ENCODE assay signal across 9 mouse cellular contexts in the genomic region with DNA sequence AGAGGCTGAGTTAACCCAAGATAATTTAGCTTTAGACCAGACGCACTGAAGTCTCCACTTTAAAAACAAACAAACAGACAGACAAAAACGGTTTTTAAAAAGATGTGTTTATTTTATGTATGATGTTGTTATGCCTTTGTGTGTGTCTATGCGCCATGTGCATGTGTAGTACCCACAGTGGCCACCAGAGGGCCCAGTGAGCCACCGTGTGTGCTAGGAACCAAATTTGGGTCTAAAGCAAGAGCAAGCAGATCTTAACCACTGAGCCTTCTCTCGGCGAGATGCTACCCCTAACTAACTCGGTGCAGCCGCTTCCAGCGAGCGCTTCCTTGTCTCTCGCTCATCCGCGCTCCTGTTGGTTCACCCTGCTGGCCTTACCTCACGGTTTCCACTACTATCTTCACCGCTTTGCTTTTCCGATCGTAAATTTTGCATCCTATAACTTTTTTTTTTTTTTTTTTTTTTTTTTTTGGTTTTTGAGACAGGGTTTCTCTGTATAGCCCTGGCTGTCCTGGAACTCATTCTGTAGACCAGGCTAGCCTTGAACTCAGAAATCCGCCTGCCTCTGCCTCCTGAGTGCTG.
DNase-seq lines count a peak whose midpoint lies in the region; ATAC-seq and TF ChIP-seq lines count a peak whose summit lies in the region.
"Had no signal": no experiment of that assay in that cellular context is flagged by ENCODE, and none has a peak within 500 bp of the region (broad histone marks: within the 10 kb centered on the region; RNA-seq: fewer than 3 reads in every experiment).

No protein-coding gene starts in this region.

- H3K4me3 ChIP-seq in heart, embryonic 11.5 days (ENCODE audit: low read depth, low read length) = no peak overlapping the region
- H3K4me3 ChIP-seq in bone marrow macrophage, adult 2 months (ENCODE audit: insufficient read depth, low read length) = no peak overlapping the region
- no peak overlapping the region for H3K4me3 ChIP-seq in liver, postnatal 0 days (ENCODE audit: low read depth, low read length)
- peak overlapping the region; percentile 68 for H3K4me3 ChIP-seq in testis, adult 2 months (ENCODE audit: control insufficient read depth, low read depth, low read length)
- H3K4me3 ChIP-seq: embryonic facial prominence, embryonic 13.5 days had no signal

- no peaks in the 10 kb centered on the region for H3K4me1 ChIP-seq in heart, embryonic 11.5 days (ENCODE audit: control insufficient read depth, insufficient read depth, low read length)
- no peaks in the 10 kb centered on the region for H3K4me1 ChIP-seq in bone marrow macrophage, adult 2 months (ENCODE audit: control insufficient read depth, insufficient read depth, low read length)
- H3K4me1 ChIP-seq in liver, postnatal 0 days (ENCODE audit: insufficient read depth) = no peaks in the 10 kb centered on the region
- H3K4me1 ChIP-seq in testis, adult 2 months (ENCODE audit: control insufficient read depth, insufficient read depth, low read length) = peaks cover 2% of the 10 kb centered on the region; the same call in 1 of the 2 replicates
- H3K4me1 ChIP-seq: embryonic facial prominence, embryonic 13.5 days had no signal

- no peaks in the 10 kb centered on the region for H3K9me3 ChIP-seq in heart, embryonic 11.5 days (replicated peaks; ENCODE audit: control insufficient read depth, low read length)
- no peaks in the 10 kb centered on the region; the same call in 1 of the 2 replicates for H3K9me3 ChIP-seq in liver, postnatal 0 days (ENCODE audit: low read length)

- no peak overlapping the region for H3K4me2 ChIP-seq in heart, embryonic 11.5 days
- H3K4me2 ChIP-seq in liver, postnatal 0 days (ENCODE audit: low read depth, low read length) = no peak overlapping the region
- H3K4me2 ChIP-seq: embryonic facial prominence, embryonic 13.5 days had no signal

- peak; percentile 7 to 42 for DNase-seq in heart, postnatal 10 days
- peak; percentile 82 for DNase-seq in liver, postnatal 0 days
- no peak for DNase-seq in layer of hippocampus, adult 18-20 months (ENCODE audit: low spot score in 2 of 2)
- DNase-seq in left cerebral cortex, postnatal 14 days (ENCODE audit: low spot score in 2 of 2) = no peak

- no peak for TF ChIP-seq EP300 in liver, postnatal 0 days (IDR thresholded peaks at IDR 0.05; ENCODE audit: low read depth)

- no peak for TF ChIP-seq POLR2A in bone marrow macrophage, adult 2 months (IDR thresholded peaks at IDR 0.05; ENCODE audit: borderline replicate concordance, low read depth, low read length)
- TF ChIP-seq POLR2A in testis, adult 2 months (IDR thresholded peaks at IDR 0.05; ENCODE audit: control insufficient read depth, low read depth, low read length) = no peak

- no peak overlapping the region for H3K9ac ChIP-seq in heart, embryonic 11.5 days (ENCODE audit: low read depth, low read length)
- H3K9ac ChIP-seq in liver, postnatal 0 days (replicated peaks) = no peak overlapping the region
- H3K9ac ChIP-seq: embryonic facial prominence, embryonic 13.5 days had no signal

- TF ChIP-seq CTCF in bone marrow macrophage, adult 2 months (IDR thresholded peaks at IDR 0.05; ENCODE audit: low read depth, low read length) = peak; percentile 77
- TF ChIP-seq CTCF in liver, postnatal 0 days (IDR thresholded peaks at IDR 0.05; ENCODE audit: low read depth) = peak; percentile 96
- TF ChIP-seq CTCF in testis, adult 2 months (IDR thresholded peaks at IDR 0.05; ENCODE audit: control insufficient read depth, insufficient read depth, insufficient replicate concordance, low read depth, low read length) = peak; percentile 99

- no peaks in the 10 kb centered on the region for H3K27me3 ChIP-seq in heart, embryonic 11.5 days (ENCODE audit: control insufficient read depth, insufficient read depth, low read length)
- no peaks in the 10 kb centered on the region for H3K27me3 ChIP-seq in liver, postnatal 0 days (ENCODE audit: insufficient read depth, low read length)
- H3K27me3 ChIP-seq in testis, adult 2 months (ENCODE audit: control insufficient read depth, insufficient read depth, low read length) = no peaks in the 10 kb centered on the region
- H3K27me3 ChIP-seq: embryonic facial prominence, embryonic 13.5 days had no signal

- no peaks in the 10 kb centered on the region for H3K36me3 ChIP-seq in heart, embryonic 11.5 days (ENCODE audit: control insufficient read depth, insufficient read depth, low read length)
- H3K36me3 ChIP-seq in liver, postnatal 0 days (replicated peaks; ENCODE audit: insufficient read depth, low read length) = no peaks in the 10 kb centered on the region
- H3K36me3 ChIP-seq in testis, adult 2 months (ENCODE audit: control insufficient read depth, insufficient read depth, low read length) = no peaks in the 10 kb centered on the region
- H3K36me3 ChIP-seq: embryonic facial prominence, embryonic 13.5 days had no signal

- ATAC-seq in heart, embryonic 11.5 days (replicated peaks; ENCODE audit: insufficient number of reproducible peaks, low FRiP score, low TSS enrichment) = no peak
- peak; percentile 62 for ATAC-seq in CD4-positive, CD25-positive, alpha-beta regulatory T cell, adult 4 months
- no peak for ATAC-seq in liver, postnatal 0 days

- no peak overlapping the region for H3K27ac ChIP-seq in heart, embryonic 11.5 days (ENCODE audit: low read depth, low read length)
- no peak overlapping the region for H3K27ac ChIP-seq in bone marrow macrophage, adult 2 months (ENCODE audit: insufficient read depth, low read depth, low read length)
- H3K27ac ChIP-seq in liver, postnatal 0 days (ENCODE audit: low read depth) = no peak overlapping the region
- H3K27ac ChIP-seq in testis, adult 2 months (ENCODE audit: control insufficient read depth, insufficient read depth, low read depth, low read length) = no peak overlapping the region
- H3K27ac ChIP-seq: embryonic facial prominence, embryonic 13.5 days had no signal

- WGBS in heart, embryonic 11.5 days (ENCODE audit: insufficient replicate concordance) = 68% methylated on average over 18 of the region's 18 CpGs
- 77% methylated on average over 18 of the region's 18 CpGs for WGBS in liver, postnatal 0 days (ENCODE audit: insufficient replicate concordance)

- intact Hi-C loops in heart, postnatal 10 days (cut with DNase I) = no loop called here
- intact Hi-C loops in left cerebral cortex, postnatal 14 days (cut with DNase I) = no loop called here

Comparison
In these comparisons a context has a peak if more than half of its experiments do, and no peak if none do; other contexts are left out.
1. DNase-seq: peak in heart, postnatal 10 days (2 of 2) and liver, postnatal 0 days (single experiment); none in layer of hippocampus, adult 18-20 months (0 of 2) and left cerebral cortex, postnatal 14 days (0 of 2).
2. Peak in every context shown above with its lines, with median percentiles within 50 percentile points of each other: CTCF ChIP-seq.